Mouse (Mus musculus) B cell, adult 62 days (primary cell): ENCODE data around the gene Slc2a1. TPM values are rescaled to one million over a fixed set of nuclear protein-coding genes. Genes with fewer than 3 reads are reported as not detected.

Source experiments
- total RNA-seq: library from RNA; stranded (reverse); gene quantifications from 4 replicates; pipeline ENCODE4 v1.2.4, GENCODE M21; 2023

The Slc2a1 gene
- 49.4 to 60.1 TPM (median 57.4 TPM) in 4 replicates for total RNA-seq

GRCm38 (mm10) chr4:119108495-119109408 lies at the start of gene Slc2a1:
Gene Slc2a1 (plus strand): TSS chr4:119108711.

GRCm38 (mm10) chr4:119173851-119174453 lies 65.4 kb downstream of the Slc2a1 start, which contains the start of gene Zfp691:
Gene Zfp691 (minus strand): TSS chr4:119174195.

Other genes with a start within 250 kb of the Slc2a1 start
- gene Olfr1331, start 244.1 kb upstream of the Slc2a1 start, total RNA-seq = not detected in 4 replicates
- not detected in 4 replicates for gene Olfr1330, start 220.1 kb upstream of the Slc2a1 start, total RNA-seq
- gene Olfr1329, start 191.2 kb upstream of the Slc2a1 start, total RNA-seq = not detected in 4 replicates
- not detected in 4 replicates for gene Olfr1328, start 170.1 kb upstream of the Slc2a1 start, total RNA-seq
- gene Lao1, start 147.1 kb upstream of the Slc2a1 start, total RNA-seq = not detected in 4 replicates
- 7.9 to 14.6 TPM (median 11.3 TPM) in 4 replicates for gene Zfp691, start 65.5 kb downstream of the Slc2a1 start, total RNA-seq
- gene Ermap, start 81.3 kb downstream of the Slc2a1 start, total RNA-seq = 0.60 to 1.4 TPM (median 0.97 TPM) in 4 replicates
- 22.8 to 30.0 TPM (median 25.6 TPM) in 4 replicates for gene Svbp, start 86.6 kb downstream of the Slc2a1 start, total RNA-seq
- gene Tmem269, start 109.5 kb downstream of the Slc2a1 start, total RNA-seq = 0.55 TPM in 1 of 4 replicates, not detected in the others
- gene AU022252, start 124.0 kb downstream of the Slc2a1 start, total RNA-seq = 8.2 to 13.6 TPM (median 9.5 TPM) in 4 replicates
- 4.1 to 6.2 TPM (median 4.7 TPM) in 4 replicates for gene P3h1, start 124.2 kb downstream of the Slc2a1 start, total RNA-seq
- gene Cldn19, start 146.7 kb downstream of the Slc2a1 start, total RNA-seq = not detected in 4 replicates
- 403 to 424 TPM (median 406 TPM) in 4 replicates for gene Ybx1, start 185.9 kb downstream of the Slc2a1 start, total RNA-seq
- 20.1 to 29.3 TPM (median 26.3 TPM) in 4 replicates for gene Ppih, start 211.8 kb downstream of the Slc2a1 start, total RNA-seq